Mouse (Mus musculus) heart, adult 2 months (tissue): Measurements from ENCODE around the gene Chn2.

ENCODE experiments used
- CTCF ChIP-seq: fragments of 200-600 bp; IDR thresholded peaks from 2 replicates; pipeline ENCODE4 v1.8.1; 2022; ENCODE audit warnings: antibody characterized with exemption, mild to moderate bottlenecking, moderate library complexity
- EP300 ChIP-seq: fragments of 200-500 bp; IDR thresholded peaks from 2 replicates; pipeline ENCODE4 v1.6.1; 2011; ENCODE audit warnings: low read depth, low read length, control low read depth; ENCODE audit not compliant: insufficient read depth
- POLR2A ChIP-seq: fragments of 200-500 bp; IDR thresholded peaks from 2 replicates; pipeline ENCODE4 v1.6.1; 2011; ENCODE audit warnings: mild to moderate bottlenecking, low read depth, low read length, control low read depth; ENCODE audit not compliant: insufficient read depth

GRCm38 (mm10) chr6:54160677-54161076, 121.3 kb downstream of the Chn2 start:
- TF ChIP-seq CTCF (no peak), EP300 (no peak), POLR2A (no peak)
